Mouse (Mus musculus) embryonic facial prominence, embryonic 15.5 days (tissue): ENCODE results near the gene Mdh2. TPM values are rescaled to one million over a fixed set of nuclear protein-coding genes. Genes with fewer than 3 reads are reported as not detected.

Experiments
- ATAC-seq: fragments of 200-750 bp; cut with Nextera tagmentation; 2 replicates; pipeline ENCODE4 v1.8.0; 2017; ENCODE audit warnings: low read depth, moderate TSS enrichment; ENCODE audit not compliant: insufficient number of reproducible peaks, low FRiP score, low TSS enrichment
- H3K27ac ChIP-seq: fragments of 300-500 bp; sonication (generic); replicated peaks from 2 replicates; pipeline ENCODE4 v1.5.1; 2015; ENCODE audit warnings: mild to moderate bottlenecking, inconsistent platforms
- H3K27me3 ChIP-seq: fragments of 300-500 bp; sonication (generic); 2 replicates; pipeline ENCODE4 v1.6.1; 2015; ENCODE audit warnings: inconsistent platforms
- H3K36me3 ChIP-seq: fragments of 300-500 bp; sonication (generic); 2 replicates; pipeline ENCODE4 v1.6.1; 2015; ENCODE audit warnings: mild to moderate bottlenecking, inconsistent platforms
- H3K4me1 ChIP-seq: fragments of 300-500 bp; sonication (generic); 2 replicates; pipeline ENCODE4 v1.6.1; 2015; ENCODE audit warnings: inconsistent platforms
- H3K4me2 ChIP-seq: fragments of 300-500 bp; sonication (generic); replicated peaks from 2 replicates; pipeline ENCODE4 v1.6.1; 2015; ENCODE audit warnings: mild to moderate bottlenecking, inconsistent platforms
- H3K4me3 ChIP-seq: fragments of 300-500 bp; sonication (generic); replicated peaks from 2 replicates; pipeline ENCODE4 v1.5.1; 2015; ENCODE audit warnings: mild to moderate bottlenecking, inconsistent platforms
- H3K9ac ChIP-seq: fragments of 300-500 bp; sonication (generic); 2 replicates; pipeline ENCODE4 v1.6.1; 2015; ENCODE audit warnings: inconsistent platforms
- H3K9me3 ChIP-seq: fragments of 300-500 bp; sonication (generic); replicated peaks from 2 replicates; pipeline ENCODE4 v1.6.1; 2016; ENCODE audit warnings: inconsistent platforms
- WGBS: fragments of 180-500 bp; shearing (Covaris S2); methylation state at CpG from one replicate; pipeline ENCODE4 v1.1.7; 2015; 5-methylcytosine and 5-hydroxymethylcytosine counted together
- polyA plus RNA-seq: library from polyadenylated mRNA; unstranded; fragments of >200 nt; fragmentation: Nextera tagmentation; extraction: Ambion mirVana; gene quantifications from 2 replicates; pipeline ENCODE4 v1.2.1, GENCODE M21; 2015

Gene Mdh2
- polyA plus RNA-seq, 1 experiment from 2014 or later = 482 TPM

DNA sequence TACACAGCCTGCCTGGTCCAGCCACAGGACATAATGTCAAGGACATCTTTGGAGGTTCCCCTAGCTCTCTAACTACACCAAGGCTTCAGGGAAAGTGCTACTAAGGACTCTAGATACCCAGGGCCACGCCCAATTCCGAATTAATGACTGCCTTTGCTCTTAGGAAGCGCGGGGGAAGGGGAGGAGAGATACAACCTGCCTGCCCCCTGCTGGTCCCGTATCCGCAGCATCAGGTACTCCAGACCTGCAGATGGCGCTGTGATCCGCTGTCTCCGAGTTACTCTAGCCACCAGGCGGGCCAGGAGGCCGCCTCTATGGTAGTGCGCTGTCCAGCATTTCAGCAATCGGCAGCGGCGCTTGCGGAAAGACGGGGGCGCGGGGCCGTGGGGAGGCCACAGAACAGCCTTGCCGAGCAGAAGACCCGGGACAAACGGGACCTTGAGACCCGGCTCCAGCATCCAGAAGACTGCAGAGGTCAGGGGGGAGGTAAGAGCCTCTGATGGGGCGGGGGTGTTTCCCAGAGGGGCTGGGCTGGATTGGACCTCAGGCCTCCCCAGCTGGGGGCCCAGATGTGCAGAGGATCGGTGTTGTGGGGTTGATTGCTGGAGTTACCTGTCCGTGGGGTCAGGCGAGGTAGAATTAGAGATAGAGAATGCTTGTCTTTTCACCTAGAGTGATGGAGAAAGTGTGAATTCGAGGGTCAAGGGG lies 28.4 kb downstream of the Mdh2 start, which contains the start of gene Srrm3:
Gene Srrm3, plus strand, starts transcription at position 336 of the 708 bp plus-strand sequence.
- H3K4me1 ChIP-seq = peaks cover 4% of the 10 kb centered on the region; the same call in 1 of the 2 replicates
- 0 out of 2 replicates have a peak within 1 kb of the TSS, but pooled peaks have one; percentile 6 for H3K4me3 ChIP-seq
- H3K9ac ChIP-seq = no peak within 1 kb of the TSS
- no peaks in the 10 kb centered on the region for H3K36me3 ChIP-seq
- H3K27me3 ChIP-seq = peaks cover 5% of the 10 kb centered on the region; the same call in 1 of the 2 replicates
- no peak within 1 kb of the TSS for H3K27ac ChIP-seq
- H3K9me3 ChIP-seq = no peaks in the 10 kb centered on the region
- no peak for ATAC-seq
- WGBS = 4% methylated on average over 29 of the region's 29 CpGs
- no peak within 1 kb of the TSS; the same call in 1 of the 2 replicates for H3K4me2 ChIP-seq

DNA sequence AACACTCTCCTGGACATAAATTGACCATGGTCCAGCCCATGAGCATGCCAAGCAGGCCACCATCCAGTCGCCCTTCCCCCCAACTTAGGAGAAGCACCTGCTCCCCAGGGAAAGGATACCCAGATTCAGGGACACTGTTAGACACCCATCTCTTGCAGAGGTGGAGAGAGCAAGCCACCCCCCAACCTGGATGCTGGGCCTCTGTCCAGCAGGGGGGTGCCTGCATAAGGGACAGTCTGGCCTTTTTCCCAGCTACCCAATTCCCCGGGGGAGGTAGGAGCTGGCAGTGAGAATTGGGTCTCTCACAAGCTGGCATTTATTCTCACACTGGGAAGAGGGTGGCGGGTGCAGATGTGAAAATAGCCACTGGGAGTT lies 29.0 kb downstream of the Mdh2 start:
- 47% methylated on average over 3 of the region's 3 CpGs for WGBS
- Histone ChIP-seq H3K9ac (no peak overlapping the region), H3K27ac (no peak overlapping the region), H3K9me3 (no peaks in the 10 kb centered on the region), H3K4me1 (no peaks in the 10 kb centered on the region), H3K27me3 (peaks cover 5% of the 10 kb centered on the region; the same call in 1 of the 2 replicates), H3K4me3 (no peak overlapping the region), H3K4me2 (no peak overlapping the region), H3K36me3 (no peaks in the 10 kb centered on the region)
- no peak for ATAC-seq

DNA sequence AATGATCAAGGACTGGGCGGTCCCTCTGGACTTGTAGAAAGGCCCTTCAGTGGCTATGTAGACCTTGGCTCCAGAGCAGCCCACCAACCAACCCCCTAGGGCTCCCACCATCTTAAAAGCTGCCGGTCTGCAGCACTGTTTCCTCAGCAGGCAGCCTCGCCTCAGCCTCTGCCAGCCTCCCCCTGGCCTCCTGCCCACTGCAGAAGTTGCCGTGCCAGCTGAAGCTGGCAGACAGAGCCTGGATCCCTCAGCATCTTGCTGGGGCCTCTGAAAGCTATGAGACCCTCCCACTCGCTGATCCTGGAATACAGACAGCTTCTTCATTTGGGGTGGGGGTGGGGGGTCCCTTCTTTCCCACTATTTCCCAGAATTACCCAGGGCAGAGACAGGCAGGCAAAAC lies 34.7 kb downstream of the Mdh2 start:
- no peak overlapping the region for H3K27ac ChIP-seq
- WGBS = 56% methylated on average over 5 of the region's 5 CpGs

DNA sequence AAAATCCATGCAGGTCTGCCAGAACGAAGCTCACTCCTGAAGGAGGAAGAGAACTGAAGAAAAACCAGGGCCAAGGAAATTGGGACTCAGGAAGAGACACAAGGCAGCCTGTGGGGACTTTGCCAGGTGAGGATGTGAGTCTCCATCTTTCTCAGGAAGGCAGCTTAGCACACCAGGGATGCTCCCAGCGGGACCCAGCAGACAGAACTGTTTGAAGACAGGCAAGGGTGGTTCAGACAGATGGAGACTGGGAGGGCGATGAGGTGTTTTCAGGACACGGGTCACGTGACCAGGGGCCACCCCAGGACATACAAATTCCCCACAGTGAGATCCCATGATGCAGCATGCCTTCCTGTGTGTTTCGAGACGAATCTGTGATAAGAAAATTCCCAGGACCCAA lies 40.2 kb downstream of the Mdh2 start:
- no peak overlapping the region for H3K4me3 ChIP-seq
- H3K9ac ChIP-seq = no peak overlapping the region
- no peak for ATAC-seq
- no peaks in the 10 kb centered on the region for H3K4me1 ChIP-seq
- no peak overlapping the region for H3K27ac ChIP-seq
- no peaks in the 10 kb centered on the region for H3K9me3 ChIP-seq
- 0 out of 2 replicates have a peak, but pooled peaks cover 17% of the 10 kb centered on the region for H3K27me3 ChIP-seq
- 46% methylated on average over 7 of the region's 7 CpGs for WGBS
- no peaks in the 10 kb centered on the region for H3K36me3 ChIP-seq
- no peak overlapping the region for H3K4me2 ChIP-seq

More for the DNA sequence above, 34.7 kb downstream of the Mdh2 start:
- Histone ChIP-seq H3K9me3 (no peaks in the 10 kb centered on the region), H3K27me3 (no peaks in the 10 kb centered on the region), H3K9ac (no peak overlapping the region), H3K4me2 (no peak overlapping the region), H3K4me3 (no peak overlapping the region), H3K36me3 (no peaks in the 10 kb centered on the region), H3K4me1 (no peaks in the 10 kb centered on the region)
- ATAC-seq = no peak

DNA sequence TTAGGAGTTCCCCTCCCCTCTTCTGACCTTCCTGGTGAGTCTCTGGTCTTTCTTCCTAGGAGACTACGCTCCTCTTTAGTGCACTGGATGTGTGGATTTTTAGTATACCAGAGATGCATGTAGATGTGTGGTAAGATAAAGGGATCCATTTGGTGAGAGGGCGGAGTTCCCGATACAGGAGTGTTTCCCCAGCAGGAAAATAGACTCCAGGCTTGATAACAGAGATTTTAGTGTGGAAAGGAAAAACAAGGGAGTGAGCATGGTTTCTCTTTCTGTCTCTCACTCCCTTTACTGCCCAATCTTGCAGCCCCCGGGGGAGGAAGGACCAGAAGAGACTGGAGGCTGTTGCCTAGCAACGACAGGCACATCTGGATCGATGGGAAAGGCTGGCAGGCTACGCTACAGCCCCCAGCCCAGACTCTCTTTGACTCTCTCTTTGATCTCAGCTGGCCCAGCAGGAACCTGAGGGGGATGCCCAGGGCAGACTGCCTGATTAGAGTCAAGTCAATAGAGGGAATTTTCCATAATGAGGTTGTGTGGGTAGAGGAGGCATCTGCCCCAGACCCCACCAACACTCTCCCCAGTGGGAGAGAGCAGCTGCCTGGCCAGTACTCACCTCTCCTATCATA lies 44.1 kb downstream of the Mdh2 start:
- 21% methylated on average over 7 of the region's 7 CpGs for WGBS
- H3K4me3 ChIP-seq = no peak overlapping the region
- H3K27ac ChIP-seq = no peak overlapping the region
- no peak overlapping the region for H3K9ac ChIP-seq
- H3K36me3 ChIP-seq = no peaks in the 10 kb centered on the region
- no peak for ATAC-seq
- H3K4me2 ChIP-seq = no peak overlapping the region
- H3K9me3 ChIP-seq = no peaks in the 10 kb centered on the region
- H3K4me1 ChIP-seq = peaks cover 11% of the 10 kb centered on the region
- 0 out of 2 replicates have a peak, but pooled peaks cover 17% of the 10 kb centered on the region for H3K27me3 ChIP-seq

DNA sequence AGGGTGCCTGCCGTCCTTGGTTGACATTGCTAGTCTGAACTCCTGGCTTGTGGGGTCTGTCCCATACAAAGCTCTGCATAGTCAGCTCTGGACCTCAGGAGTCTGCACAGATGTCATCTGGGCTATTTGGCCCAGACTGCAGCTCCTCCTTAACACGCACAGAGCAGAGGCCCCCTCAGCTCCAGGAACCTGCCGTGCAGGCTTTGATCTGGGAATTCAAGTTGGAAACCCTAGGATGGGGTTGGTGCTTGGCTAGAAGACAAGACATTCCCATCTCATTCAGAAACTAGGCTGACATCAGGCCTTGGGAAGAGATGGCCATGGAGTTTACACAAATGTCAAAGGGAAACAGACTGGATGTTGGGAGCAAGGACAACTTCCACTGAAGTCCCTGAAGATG lies 46.2 kb downstream of the Mdh2 start:
- WGBS = 35% methylated on average over 3 of the region's 3 CpGs
- Histone ChIP-seq H3K36me3 (no peaks in the 10 kb centered on the region), H3K9ac (no peak overlapping the region), H3K4me2 (no peak overlapping the region), H3K27ac (no peak overlapping the region), H3K27me3 (0 out of 2 replicates have a peak, but pooled peaks cover 16% of the 10 kb centered on the region), H3K4me1 (peaks cover 11% of the 10 kb centered on the region), H3K9me3 (no peaks in the 10 kb centered on the region), H3K4me3 (no peak overlapping the region)
- no peak for ATAC-seq

DNA sequence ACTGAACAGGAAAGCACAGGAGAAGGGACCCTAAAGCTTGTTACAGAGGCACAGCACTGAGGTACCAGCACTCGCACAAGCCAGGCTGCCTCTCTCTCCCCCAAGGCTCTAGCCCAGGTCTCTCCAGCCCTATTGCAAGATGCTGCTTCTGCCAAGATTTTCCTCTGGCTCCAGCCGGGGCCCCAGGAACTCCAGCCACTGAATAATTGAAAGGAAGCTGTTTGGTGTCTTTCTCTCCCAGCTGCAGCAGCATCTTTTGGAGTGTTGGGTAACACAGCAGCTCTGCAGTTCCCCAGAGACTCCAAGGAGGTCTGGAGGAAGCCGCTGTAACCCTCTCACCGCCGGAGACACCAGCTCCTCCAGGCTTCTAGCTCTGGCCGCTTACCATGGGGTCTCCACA lies 47.9 kb downstream of the Mdh2 start:
- H3K4me1 ChIP-seq = peaks cover 11% of the 10 kb centered on the region
- H3K27me3 ChIP-seq = 0 out of 2 replicates have a peak, but pooled peaks cover 4% of the 10 kb centered on the region
- no peaks in the 10 kb centered on the region for H3K36me3 ChIP-seq
- WGBS = 26% methylated on average over 6 of the region's 6 CpGs
- no peak overlapping the region for H3K4me2 ChIP-seq
- H3K27ac ChIP-seq = no peak overlapping the region
- no peak for ATAC-seq
- no peak overlapping the region for H3K4me3 ChIP-seq
- H3K9ac ChIP-seq = no peak overlapping the region
- H3K9me3 ChIP-seq = no peaks in the 10 kb centered on the region

DNA sequence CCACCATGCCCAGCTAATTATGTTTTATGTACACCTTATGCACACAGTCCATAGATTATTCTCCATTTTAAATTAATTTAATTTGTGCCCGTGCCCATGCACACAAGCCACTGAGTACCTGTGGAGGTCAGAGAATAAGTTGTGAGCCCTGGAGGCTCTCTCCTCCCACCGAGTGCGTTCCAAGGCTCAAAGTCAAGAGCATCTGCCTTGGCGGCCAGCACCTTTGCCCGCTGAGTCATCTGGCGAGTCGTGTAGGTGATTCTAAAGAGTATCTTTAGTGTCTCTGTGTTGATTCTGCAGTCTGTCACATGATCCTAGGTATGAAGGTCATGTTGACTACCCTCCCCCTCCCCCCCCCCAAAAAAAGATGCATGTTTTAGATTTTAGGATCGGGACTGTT lies 51.1 kb downstream of the Mdh2 start:
- Histone ChIP-seq H3K36me3 (no peaks in the 10 kb centered on the region), H3K4me1 (peaks cover 10% of the 10 kb centered on the region), H3K4me2 (no peak overlapping the region), H3K27ac (no peak overlapping the region), H3K27me3 (no peaks in the 10 kb centered on the region), H3K4me3 (no peak overlapping the region), H3K9me3 (no peaks in the 10 kb centered on the region), H3K9ac (no peak overlapping the region)
- ATAC-seq = no peak
- WGBS = 85% methylated on average over 8 of the region's 8 CpGs

DNA sequence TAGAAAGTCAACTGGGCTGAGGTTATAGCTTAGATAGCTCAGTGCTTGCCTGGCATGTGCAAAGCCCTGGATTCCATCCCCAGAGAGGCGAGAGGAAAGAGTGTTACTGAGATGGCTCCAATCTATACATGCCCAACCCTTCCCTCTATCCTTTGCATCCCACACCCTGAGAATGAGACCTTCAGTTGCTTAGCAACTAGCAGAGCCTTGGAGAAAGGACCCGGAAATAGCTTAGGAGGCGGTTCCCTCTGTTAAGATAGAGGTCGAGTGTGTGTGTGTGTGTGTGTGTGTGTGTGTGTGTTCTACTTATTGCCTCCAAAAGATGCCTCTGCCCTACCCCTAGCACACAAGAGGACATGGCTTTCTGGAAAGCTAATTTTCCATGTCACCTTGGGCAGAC lies 54.4 kb downstream of the Mdh2 start:
- H3K4me1 ChIP-seq = peaks cover 16% of the 10 kb centered on the region
- H3K36me3 ChIP-seq = no peaks in the 10 kb centered on the region
- ATAC-seq = no peak
- 40% methylated on average over 4 of the region's 4 CpGs for WGBS
- H3K27me3 ChIP-seq = peaks cover 19% of the 10 kb centered on the region; the same call in 1 of the 2 replicates
- H3K9ac ChIP-seq = no peak overlapping the region
- H3K9me3 ChIP-seq = no peaks in the 10 kb centered on the region
- H3K4me3 ChIP-seq = no peak overlapping the region
- no peak overlapping the region for H3K4me2 ChIP-seq
- H3K27ac ChIP-seq = no peak overlapping the region

DNA sequence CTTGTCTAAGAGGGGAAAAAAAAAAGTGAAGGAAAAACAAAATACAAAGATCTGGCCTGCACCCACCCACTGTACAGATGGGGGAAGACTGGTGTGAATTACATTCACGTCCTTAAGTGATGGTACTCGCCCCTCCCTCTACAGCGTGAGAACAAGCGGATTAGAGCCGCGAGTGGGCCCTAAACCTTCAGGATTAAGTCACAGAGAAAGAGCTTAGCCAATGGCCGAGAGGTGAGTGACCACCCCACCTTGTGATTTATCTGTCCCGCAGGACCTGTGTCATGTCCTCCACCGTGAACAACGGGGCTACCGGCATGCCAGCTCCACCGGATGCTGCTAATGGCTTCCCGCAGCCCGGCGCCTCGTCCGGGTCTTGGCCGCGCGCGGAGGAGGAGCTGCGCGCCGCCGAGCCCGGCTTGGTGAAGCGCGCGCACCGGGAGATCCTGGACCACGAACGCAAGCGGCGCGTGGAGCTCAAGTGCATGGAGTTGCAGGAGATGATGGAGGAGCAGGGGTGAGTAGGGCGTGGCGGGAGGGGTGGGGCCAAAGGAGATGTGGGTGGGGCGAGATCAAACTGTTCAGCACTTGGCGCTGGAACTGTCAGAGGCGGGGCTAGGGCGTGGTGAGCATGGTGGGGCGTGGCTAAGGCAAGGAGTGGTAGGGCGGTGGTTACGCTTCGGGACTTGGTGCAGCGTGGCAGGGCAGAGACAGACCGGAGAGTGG lies 56.6 kb downstream of the Mdh2 start:
- peak overlapping the region; percentile 92 for H3K4me2 ChIP-seq
- peaks cover 19% of the 10 kb centered on the region; the same call in 1 of the 2 replicates for H3K27me3 ChIP-seq
- ATAC-seq = peak; percentile 89
- H3K36me3 ChIP-seq = no peaks in the 10 kb centered on the region
- H3K27ac ChIP-seq = no peak overlapping the region
- H3K9me3 ChIP-seq = no peaks in the 10 kb centered on the region
- peaks cover 16% of the 10 kb centered on the region for H3K4me1 ChIP-seq
- H3K4me3 ChIP-seq = peak overlapping the region; percentile 49
- under 1% methylated on average over 47 of the region's 47 CpGs for WGBS
- H3K9ac ChIP-seq = no peak overlapping the region; the same call in 1 of the 2 replicates

DNA sequence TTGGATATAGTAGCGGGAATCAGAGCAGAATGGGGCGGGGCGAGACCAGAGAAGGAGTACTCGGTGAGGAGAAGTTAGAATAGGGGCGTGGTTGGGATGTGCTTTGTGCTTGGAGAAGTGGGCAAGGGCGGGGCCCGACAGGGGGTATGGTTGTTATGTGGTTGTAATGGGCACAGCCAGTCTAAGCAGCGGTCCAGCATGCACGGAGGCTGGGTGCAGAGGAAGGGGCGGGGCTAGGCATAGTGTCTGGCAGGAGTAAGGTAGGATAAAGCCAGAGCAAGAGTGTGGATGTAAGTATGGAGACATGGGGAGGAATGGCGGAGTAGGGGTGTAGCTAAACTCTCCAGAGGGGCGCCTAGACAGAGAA lies 57.2 kb downstream of the Mdh2 start:
- H3K4me3 ChIP-seq = peak overlapping the region; percentile 49
- peaks cover 19% of the 10 kb centered on the region; the same call in 1 of the 2 replicates for H3K27me3 ChIP-seq
- peak overlapping the region; percentile 92 for H3K4me2 ChIP-seq
- no peak overlapping the region for H3K27ac ChIP-seq
- WGBS = 5% methylated on average over 12 of the region's 12 CpGs
- ATAC-seq = no peak
- peaks cover 16% of the 10 kb centered on the region for H3K4me1 ChIP-seq
- no peaks in the 10 kb centered on the region for H3K36me3 ChIP-seq
- no peak overlapping the region for H3K9ac ChIP-seq
- H3K9me3 ChIP-seq = no peaks in the 10 kb centered on the region
